Mouse (Mus musculus): ENCODE measurements around the gene Kng1. TPM values are rescaled to one million over a fixed set of nuclear protein-coding genes. Genes with fewer than 3 reads are reported as not detected.

Kng1 gene
- total RNA-seq (2023) = 0.32 TPM in 1 of 2 replicates, not detected in the other

DNA sequence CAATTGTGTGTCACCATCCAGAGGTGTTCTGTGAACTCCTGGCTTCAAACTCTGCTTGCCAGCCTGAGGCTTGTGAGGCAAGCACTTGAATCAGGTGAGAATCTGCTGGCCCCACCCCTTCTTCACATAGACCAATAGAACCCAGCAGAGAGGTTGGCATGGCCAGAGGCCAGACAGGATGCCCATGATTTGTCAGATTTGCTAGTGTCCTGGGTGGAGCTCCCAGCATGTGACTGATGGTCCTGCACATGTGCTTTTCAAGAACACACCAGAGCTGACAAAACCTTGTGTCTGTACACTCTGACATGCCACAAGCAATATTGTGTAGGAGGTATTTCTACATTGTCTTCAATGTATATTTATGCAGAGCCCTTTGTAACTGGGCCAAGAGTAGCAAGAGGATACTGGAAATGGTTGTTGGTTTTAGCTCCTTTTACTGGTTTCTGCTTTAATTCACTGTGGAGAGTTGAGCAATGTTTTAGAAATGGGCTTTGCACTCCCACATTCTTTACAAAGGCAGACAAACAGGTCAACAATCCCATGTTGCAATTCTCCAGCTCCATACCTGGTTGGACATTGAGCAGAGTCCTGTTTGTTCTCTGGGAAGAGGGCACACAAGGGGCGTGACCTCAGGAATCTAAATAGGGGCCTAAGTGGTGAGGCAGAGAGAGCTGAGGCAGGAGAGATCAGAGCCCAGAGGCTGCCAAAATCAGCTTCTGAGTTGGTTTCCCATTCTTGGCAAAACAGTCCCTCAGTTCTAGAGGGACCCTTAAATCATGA, at the start of gene Kng1:
Gene Kng1 (plus strand): TSS at position 198 of the 780 bp plus-strand sequence.

GRCm38 (mm10) chr16:23028966-23029600, 28.6 kb upstream of the Kng1 start, which contains the start of gene Kng2:
TSS of gene Kng2 (minus strand) at chr16:23029482.

DNA sequence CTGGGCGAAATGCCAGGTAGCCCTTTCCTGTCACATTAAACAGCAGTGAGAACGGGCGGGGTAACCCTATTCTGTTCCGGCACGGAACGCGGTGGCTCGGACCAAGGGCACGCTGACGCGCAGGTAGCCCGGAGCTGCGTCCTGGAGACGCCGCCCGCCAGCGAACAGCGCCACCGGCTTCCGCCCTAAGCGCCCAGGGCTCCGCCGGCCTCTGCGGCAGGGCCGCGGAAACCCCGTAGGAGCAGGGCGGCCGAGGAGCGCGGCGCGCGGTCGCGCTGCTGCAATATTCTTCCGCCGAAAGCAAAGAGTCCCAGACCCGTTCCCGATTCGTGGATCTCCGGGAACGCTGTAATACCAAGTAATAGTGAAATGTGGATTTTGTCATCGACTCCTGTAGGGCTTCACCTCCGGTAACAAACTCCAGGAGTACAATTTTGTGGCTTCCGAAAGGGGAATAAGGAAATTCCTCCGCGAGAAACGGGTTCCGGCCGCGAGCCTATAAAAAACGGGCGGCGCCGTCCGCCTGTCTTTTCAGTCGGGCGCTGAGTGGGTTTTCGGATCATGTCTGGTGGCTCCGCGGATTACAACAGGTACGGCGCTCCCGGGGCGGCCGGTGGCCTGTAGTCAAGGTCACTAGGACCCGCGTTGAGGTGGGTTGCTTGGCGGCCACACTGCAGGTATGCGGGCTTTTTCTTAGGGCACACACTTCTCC, 49.7 kb downstream of the Kng1 start, which contains the start of gene Eif4a2:
Gene Eif4a2 (plus strand): TSS at position 214 of the 712 bp plus-strand sequence.

DNA sequence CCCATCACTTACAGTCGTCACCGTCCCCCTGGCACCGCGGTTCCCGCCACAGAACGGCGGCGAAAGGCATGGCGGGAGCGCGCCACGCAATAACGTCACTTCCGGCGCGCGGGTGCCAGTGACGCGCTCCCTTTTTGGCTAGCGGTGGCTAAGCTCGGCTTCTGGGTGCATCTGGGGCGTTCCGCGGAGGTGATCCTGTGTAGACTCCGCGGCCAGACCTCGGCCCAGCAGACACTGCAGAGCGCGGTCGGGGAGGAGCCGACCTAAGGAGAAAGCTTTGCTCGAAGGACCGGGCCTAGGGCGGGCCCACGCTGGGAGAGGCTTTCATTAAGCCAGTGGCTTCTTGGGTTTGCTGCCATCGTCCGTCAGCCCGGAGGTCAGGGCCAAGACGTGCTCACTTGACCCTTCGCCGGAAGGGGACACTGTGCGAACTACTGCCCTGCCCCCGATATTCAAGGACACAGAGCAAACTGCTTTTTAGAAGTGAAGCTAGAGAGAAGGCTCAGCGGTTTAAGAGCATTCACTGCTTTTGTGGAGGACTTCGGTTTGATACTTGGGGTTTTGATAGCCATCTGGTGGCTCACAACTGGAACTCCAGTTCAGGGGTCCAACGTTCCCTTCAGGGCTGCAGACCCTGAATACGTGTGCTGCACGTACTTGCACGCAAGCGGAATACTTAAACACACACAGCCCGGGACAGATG, 70.2 kb downstream of the Kng1 start, which contains the start of gene Rfc4:
Gene Rfc4 (minus strand): TSS at position 65 of the 703 bp plus-strand sequence.

Other genes starting within 250 kb of the Kng1 start
- gene Crygs, start 246.3 kb upstream of the Kng1 start, total RNA-seq (2023) = not detected in 2 replicates
- gene Tbccd1, start 200.2 kb upstream of the Kng1 start, total RNA-seq (2023) = 7.6 and 10.4 TPM in 2 replicates
- 52.9 and 62.5 TPM in 2 replicates for gene Dnajb11, start 200.0 kb upstream of the Kng1 start, total RNA-seq (2023)
- gene Ahsg, start 166.6 kb upstream of the Kng1 start, total RNA-seq (2023) = not detected in 2 replicates
- gene Fetub, start 139.5 kb upstream of the Kng1 start, total RNA-seq (2023) = not detected in 2 replicates
- gene Hrg, start 106.8 kb upstream of the Kng1 start, total RNA-seq (2023) = not detected in 2 replicates
- not detected in 2 replicates for gene Kng2, start 28.4 kb upstream of the Kng1 start, total RNA-seq (2023)
- 392 and 448 TPM in 2 replicates for gene Eif4a2, start 49.6 kb downstream of the Kng1 start, total RNA-seq (2023)
- gene Rfc4, start 69.9 kb downstream of the Kng1 start, total RNA-seq (2023) = 13.1 and 15.5 TPM in 2 replicates
- not detected in 2 replicates for gene Adipoq, start 88.7 kb downstream of the Kng1 start, total RNA-seq (2023)
- 1.8 and 2.5 TPM in 2 replicates for gene St6gal1, start 166.9 kb downstream of the Kng1 start, total RNA-seq (2023)